In the genomic region with DNA sequence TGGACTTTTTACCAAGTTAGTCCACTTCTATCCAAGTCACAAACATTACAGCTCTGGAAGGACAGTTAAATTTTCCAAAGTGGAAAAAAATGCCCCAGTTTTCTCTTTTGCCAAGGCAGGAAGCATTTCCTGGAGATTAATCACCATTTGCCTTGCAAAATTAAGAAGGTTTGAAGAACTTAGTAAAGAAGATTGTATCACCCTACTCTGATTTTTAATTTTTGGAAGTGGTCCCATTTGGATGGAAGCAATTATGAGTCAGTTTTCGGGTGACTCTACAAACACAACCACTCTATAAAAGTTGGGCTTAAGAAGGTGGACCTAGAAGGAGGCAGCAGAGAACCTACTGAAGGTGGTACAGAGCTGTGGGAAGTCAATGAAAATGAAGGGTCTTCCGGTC, we compare ENCODE assay signal across 45 mouse cellular contexts. TPM values are rescaled to one million over a fixed set of nuclear protein-coding genes. Genes with fewer than 3 reads are reported as not detected.
"Had no signal": no experiment of that assay in that cellular context is flagged by ENCODE, and none has a peak within 500 bp of the region (broad histone marks: within the 10 kb centered on the region; RNA-seq: fewer than 3 reads in every experiment).

Gene Mmp3 (plus strand): TSS at position 301 of the 400 bp plus-strand sequence.

- H3K9ac ChIP-seq: limb, embryonic 12.5 days; limb, embryonic 13.5 days; limb, embryonic 15.5 days; liver, embryonic 12.5 days; liver, embryonic 13.5 days; liver, embryonic 14.5 days; liver, embryonic 15.5 days; liver, postnatal 0 days; lung, embryonic 14.5 days; lung, embryonic 15.5 days; midbrain, embryonic 12.5 days; midbrain, embryonic 13.5 days; midbrain, embryonic 15.5 days; neural tube, embryonic 12.5 days had no signal

- DNase-seq: left cerebral cortex, postnatal 4 days; liver; liver, embryonic 13.5 days; liver, postnatal 0 days; lung, adult 18-20 months; lung, adult 2 months; lung, embryonic 14.5 days; lung, postnatal 10 days; lung, postnatal 14 days; lung, postnatal 36 days; lung, postnatal 4 days; midbrain, embryonic 14.5 days had no signal

- H3K4me1 ChIP-seq: limb, embryonic 10.5 days; limb, embryonic 12.5 days; limb, embryonic 13.5 days; limb, embryonic 15.5 days; liver, embryonic 12.5 days; liver, embryonic 13.5 days; liver, embryonic 15.5 days; lung, embryonic 15.5 days; megakaryocyte, embryonic 14.5 days; midbrain, embryonic 10.5 days; midbrain, embryonic 12.5 days; midbrain, embryonic 13.5 days; midbrain, embryonic 15.5 days; neural tube, embryonic 12.5 days had no signal

- H3K27ac ChIP-seq: limb, embryonic 10.5 days; limb, embryonic 12.5 days; limb, embryonic 13.5 days; limb, embryonic 15.5 days; liver, embryonic 12.5 days; liver, embryonic 13.5 days; liver, embryonic 14.5 days; liver, embryonic 15.5 days; lung, embryonic 15.5 days; macrophage; midbrain, embryonic 10.5 days; midbrain, embryonic 12.5 days; midbrain, embryonic 13.5 days; midbrain, embryonic 15.5 days; neural tube, embryonic 12.5 days had no signal

- H3K36me3 ChIP-seq: limb, embryonic 10.5 days; limb, embryonic 12.5 days; limb, embryonic 13.5 days; limb, embryonic 15.5 days; liver, embryonic 12.5 days; liver, embryonic 13.5 days; liver, embryonic 15.5 days; lung, embryonic 15.5 days; midbrain, embryonic 10.5 days; midbrain, embryonic 12.5 days; midbrain, embryonic 13.5 days; midbrain, embryonic 15.5 days; neural tube, embryonic 12.5 days had no signal

- H3K9me3 ChIP-seq: limb, embryonic 10.5 days; limb, embryonic 12.5 days; limb, embryonic 13.5 days; limb, embryonic 15.5 days; liver, embryonic 12.5 days; liver, embryonic 13.5 days; liver, embryonic 15.5 days; lung, embryonic 15.5 days; megakaryocyte, embryonic 14.5 days; midbrain, embryonic 10.5 days; midbrain, embryonic 12.5 days; midbrain, embryonic 13.5 days; midbrain, embryonic 15.5 days; neural tube, embryonic 12.5 days had no signal

- ATAC-seq: liver, embryonic 12.5 days; liver, postnatal 0 days; lung, postnatal 0 days; midbrain, embryonic 13.5 days; midbrain, embryonic 15.5 days; midbrain, embryonic 16.5 days had no signal

- H3K4me2 ChIP-seq: limb, embryonic 12.5 days; limb, embryonic 13.5 days; limb, embryonic 15.5 days; liver, embryonic 11.5 days; liver, embryonic 12.5 days; liver, embryonic 13.5 days; liver, embryonic 15.5 days; lung, embryonic 14.5 days; lung, embryonic 15.5 days; midbrain, embryonic 11.5 days; midbrain, embryonic 12.5 days; midbrain, embryonic 13.5 days; midbrain, embryonic 15.5 days; neural tube, embryonic 12.5 days had no signal

- H3K27me3 ChIP-seq: limb, embryonic 12.5 days; limb, embryonic 13.5 days; limb, embryonic 15.5 days; liver, embryonic 12.5 days; liver, embryonic 13.5 days; liver, embryonic 15.5 days; lung, embryonic 15.5 days; megakaryocyte, embryonic 14.5 days; midbrain, embryonic 12.5 days; midbrain, embryonic 13.5 days; midbrain, embryonic 15.5 days; neural tube, embryonic 12.5 days had no signal

- H3K4me3 ChIP-seq: limb, embryonic 10.5 days; limb, embryonic 12.5 days; limb, embryonic 13.5 days; limb, embryonic 15.5 days; liver, embryonic 12.5 days; liver, embryonic 13.5 days; liver, embryonic 15.5 days; lung, embryonic 15.5 days; megakaryocyte, embryonic 14.5 days; midbrain, embryonic 10.5 days; midbrain, embryonic 12.5 days; midbrain, embryonic 13.5 days; midbrain, embryonic 15.5 days; myocyte; neural tube, embryonic 12.5 days had no signal

RNA-seq across cellular contexts. Expression of gene Mmp3, which starts in this region (rescaled TPM):
- total RNA-seq: left cerebral cortex, postnatal 10 days; left cerebral cortex, postnatal 14 days; left cerebral cortex, postnatal 25 days; left cerebral cortex, postnatal 36 days; left cerebral cortex, postnatal 4 days; megakaryocyte progenitor cell, adult 5-6 weeks; megakaryocyte, adult 5-6 weeks; megakaryocyte-erythroid progenitor cell, adult 5-6 weeks; monocyte, adult 5-6 weeks had no signal
- polyA plus RNA-seq: limb, embryonic 10.5 days; limb, embryonic 11.5 days; limb, embryonic 12.5 days; limb, embryonic 13.5 days; limb, embryonic 15.5 days; liver, embryonic 11.5 days; liver, embryonic 12.5 days; liver, embryonic 13.5 days; liver, embryonic 14.5 days; liver, embryonic 15.5 days; liver, embryonic 16.5 days; liver, postnatal 0 days; lung, embryonic 14.5 days; lung, embryonic 15.5 days; lung, embryonic 16.5 days; macrophage; midbrain, embryonic 10.5 days; midbrain, embryonic 11.5 days; midbrain, embryonic 12.5 days; midbrain, embryonic 13.5 days; midbrain, embryonic 14.5 days; midbrain, embryonic 15.5 days; midbrain, embryonic 16.5 days; midbrain, postnatal 0 days; neural tube, embryonic 11.5 days; neural tube, embryonic 12.5 days had no signal
